Mouse (Mus musculus) stomach, postnatal 0 days (tissue): Measurements from ENCODE around the gene Pnmt. TPM values are rescaled to one million over a fixed set of nuclear protein-coding genes. Genes with fewer than 3 reads are reported as not detected.

ENCODE experiments used
- ATAC-seq: fragments of 200-750 bp; cut with Nextera tagmentation; 2 replicates; pipeline ENCODE4 v1.8.0; 2017; ENCODE audit not compliant: low FRiP score, low TSS enrichment
- DNase-seq: peaks from one replicate; pipeline ENCODE4 v3.0.0-alpha.2; 2016; ENCODE audit warnings: low spot score
- H3K27ac ChIP-seq: fragments of 300-500 bp; sonication (generic); replicated peaks from 2 replicates; pipeline ENCODE4 v1.5.1; 2014; ENCODE audit warnings: mild to moderate bottlenecking, control low read depth
- H3K27me3 ChIP-seq: fragments of 300-500 bp; sonication (generic); 2 replicates; pipeline ENCODE4 v1.6.1; 2014; ENCODE audit warnings: low read length; ENCODE audit not compliant: control insufficient read depth, insufficient read depth
- H3K36me3 ChIP-seq: fragments of 300-500 bp; sonication (generic); 2 replicates; pipeline ENCODE4 v1.6.1; 2014; ENCODE audit warnings: low read length, mixed read lengths; ENCODE audit not compliant: control insufficient read depth, insufficient read depth
- H3K4me1 ChIP-seq: fragments of 300-500 bp; sonication (generic); replicated peaks from 2 replicates; pipeline ENCODE4 v1.6.1; 2014; ENCODE audit warnings: antibody characterized with exemption; ENCODE audit not compliant: control insufficient read depth, insufficient read depth
- H3K4me2 ChIP-seq: fragments of 300-500 bp; sonication (generic); replicated peaks from 2 replicates; pipeline ENCODE4 v1.6.1; 2014; ENCODE audit warnings: low read depth, mild to moderate bottlenecking, control low read depth, moderate library complexity
- H3K4me3 ChIP-seq: fragments of 300-500 bp; sonication (generic); 2 replicates; pipeline ENCODE4 v1.5.1; 2014; ENCODE audit warnings: low read depth, low read length, control low read depth
- H3K9ac ChIP-seq: fragments of 300-500 bp; sonication (generic); 2 replicates; pipeline ENCODE4 v1.6.1; 2014; ENCODE audit warnings: mild to moderate bottlenecking, low read length, control low read depth, mixed read lengths
- H3K9me3 ChIP-seq: fragments of 300-500 bp; sonication (generic); 2 replicates; pipeline ENCODE4 v1.6.1; 2016; ENCODE audit warnings: low read length; ENCODE audit not compliant: control insufficient read depth
- CTCF ChIP-seq: IDR thresholded peaks from 2 replicates; pipeline ENCODE4 v1.5.1; 2016; ENCODE audit warnings: antibody characterized with exemption, low read depth, mild to moderate bottlenecking, moderate library complexity
- EP300 ChIP-seq: optimal IDR thresholded peaks from 2 replicates; pipeline ENCODE3; 2016; ENCODE audit warnings: antibody characterized with exemption
- WGBS: fragments of 180-500 bp; shearing (Covaris S2); extraction: QIAGEN DNeasy Blood & Tissue Kit; methylation state at CpG from one replicate; pipeline ENCODE4 v1.1.7; 2014; 5-methylcytosine and 5-hydroxymethylcytosine counted together
- polyA plus RNA-seq: library from polyadenylated mRNA; unstranded; fragments of >200 nt; fragmentation: Nextera tagmentation; extraction: Ambion mirVana; gene quantifications from 2 replicates; pipeline ENCODE4 v1.2.1, GENCODE M21; 2015

Pnmt gene
- polyA plus RNA-seq, 1 experiment from 2014 or later, result not detected

DNA sequence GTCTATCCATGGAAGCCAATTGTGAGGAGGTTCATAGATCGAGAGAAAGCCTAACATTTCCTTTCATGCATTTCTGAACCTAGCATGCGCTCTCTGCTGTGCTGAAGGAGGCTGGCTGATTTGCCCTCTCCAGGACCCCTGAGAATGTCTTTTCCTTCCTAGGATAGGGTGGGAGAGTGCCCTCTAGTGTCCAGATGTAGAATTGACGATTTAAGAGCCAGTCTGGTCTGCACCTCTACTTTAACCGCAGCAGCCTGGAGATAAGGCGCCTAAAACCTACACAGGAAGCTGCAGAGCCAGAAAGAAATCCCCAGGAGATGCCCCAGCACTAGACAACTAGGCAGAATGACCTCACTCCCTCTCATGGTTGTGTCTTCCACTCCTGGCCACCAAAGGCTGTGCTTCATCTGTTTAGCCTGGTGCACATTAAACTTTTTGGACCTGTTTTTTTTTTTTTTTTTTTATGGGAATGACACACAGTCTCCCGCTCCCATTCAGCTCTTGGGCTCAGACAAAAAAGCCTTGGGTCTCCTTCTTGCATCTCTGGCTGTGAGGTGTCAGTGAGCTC, 30.4 kb upstream of the Pnmt start:
- ATAC-seq (no peak), DNase-seq (peak; percentile 44)
- peaks cover under 1% of the 10 kb centered on the region; the same call in 1 of the 2 replicates for H3K27me3 ChIP-seq
- WGBS, result 20% methylated on average over 6 of the region's 6 CpGs
- H3K36me3 ChIP-seq, result no peaks in the 10 kb centered on the region
- no peak overlapping the region for H3K4me2 ChIP-seq
- H3K27ac ChIP-seq, result peak overlapping the region; percentile 94
- no peaks in the 10 kb centered on the region for H3K9me3 ChIP-seq
- TF ChIP-seq EP300, result no peak
- peak; percentile 86 for TF ChIP-seq CTCF
- H3K4me3 ChIP-seq, result no peak overlapping the region
- no peak overlapping the region for H3K9ac ChIP-seq
- H3K4me1 ChIP-seq, result peaks cover 7% of the 10 kb centered on the region

DNA sequence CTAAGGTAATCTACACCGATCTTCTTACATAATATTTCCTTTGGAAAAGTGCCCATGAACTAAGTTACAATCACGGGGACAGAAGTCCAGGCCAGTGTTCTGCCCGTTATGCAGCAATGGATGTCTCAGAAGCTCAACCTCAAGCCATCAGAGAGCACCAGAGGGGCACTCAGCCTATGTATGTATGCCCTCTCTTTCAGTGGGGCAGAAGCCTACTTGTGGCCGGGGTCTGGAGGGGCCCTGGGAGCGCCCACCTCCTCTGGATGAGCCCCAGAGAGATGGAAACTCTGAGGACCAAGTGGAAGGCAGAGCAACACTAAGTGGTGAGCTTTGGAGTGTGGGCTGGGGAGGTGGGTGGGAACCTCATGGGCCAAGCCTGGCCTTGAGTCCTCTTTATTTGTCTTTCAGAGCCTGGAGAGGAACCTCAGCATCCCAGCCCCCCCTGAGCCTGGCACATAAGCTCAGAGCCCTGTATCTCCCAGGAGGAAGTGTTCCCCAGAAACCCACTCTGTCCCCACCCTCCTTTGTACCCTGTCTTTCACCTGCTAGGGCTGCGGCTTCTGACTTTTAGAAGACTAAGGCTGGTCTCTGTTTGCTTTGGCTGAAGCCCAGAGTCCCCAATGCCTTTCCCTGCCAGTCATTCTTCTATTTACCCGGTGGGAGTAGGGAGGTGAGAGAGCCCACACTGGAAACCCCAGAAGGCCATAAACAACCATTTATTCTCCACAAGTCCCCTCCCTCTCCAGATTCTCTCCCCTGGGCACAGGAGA, 29.4 kb upstream of the Pnmt start:
- whole genome bisulfite sequencing, result 59% methylated on average over 7 of the region's 7 CpGs
- peaks cover 7% of the 10 kb centered on the region for H3K4me1 ChIP-seq
- no peaks in the 10 kb centered on the region for H3K27me3 ChIP-seq
- ATAC-seq (peak; percentile 33), DNase-seq (peak; percentile 79)
- H3K4me2 ChIP-seq, result 0 out of 2 replicates have a peak overlapping the region, but pooled peaks have one; percentile 72
- no peak for TF ChIP-seq CTCF
- no peak for TF ChIP-seq EP300
- no peaks in the 10 kb centered on the region for H3K36me3 ChIP-seq
- no peak overlapping the region for H3K9ac ChIP-seq
- peak overlapping the region; percentile 94 for H3K27ac ChIP-seq
- no peak overlapping the region for H3K4me3 ChIP-seq
- H3K9me3 ChIP-seq, result no peaks in the 10 kb centered on the region

DNA sequence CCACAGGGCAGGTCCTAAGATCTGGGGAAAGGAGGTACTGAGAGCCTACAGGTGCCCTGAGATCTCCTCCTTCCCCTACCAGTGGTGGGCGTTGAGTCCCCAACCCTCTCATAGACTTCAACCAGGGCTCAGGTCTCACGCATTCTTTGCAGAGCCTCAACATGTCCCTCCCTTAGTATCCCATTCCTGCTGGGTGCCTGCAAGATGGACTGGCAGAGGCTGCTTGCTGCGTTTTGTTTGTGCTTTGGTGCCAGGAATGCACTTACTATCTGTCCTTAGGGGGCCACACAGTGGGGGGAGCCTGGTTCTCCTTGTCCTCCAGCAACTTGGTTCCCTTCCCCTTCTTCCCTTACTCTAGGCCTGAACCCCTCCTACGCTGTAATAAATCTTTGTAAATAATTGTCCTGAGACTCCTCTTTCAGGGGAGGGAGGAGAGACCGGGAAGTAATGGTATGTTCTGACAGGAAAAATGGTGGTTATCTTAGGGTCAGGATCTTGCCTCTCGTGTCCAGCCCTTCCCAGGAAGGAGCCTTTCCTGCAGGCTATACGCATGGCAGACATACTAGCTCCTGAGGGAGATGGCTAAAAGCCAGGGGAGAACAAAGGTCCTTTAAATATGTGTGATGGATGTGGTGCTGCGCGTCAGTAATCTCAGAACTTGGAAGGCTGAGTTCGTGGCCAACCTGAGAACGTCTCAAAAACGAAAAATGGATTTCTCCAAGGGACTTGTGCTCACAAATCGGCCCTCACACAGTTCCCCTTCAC, 28.7 kb upstream of the Pnmt start:
- Histone ChIP-seq H3K4me2 (peak overlapping the region; percentile 72), H3K4me3 (peak overlapping the region; percentile 70), H3K4me1 (peaks cover 9% of the 10 kb centered on the region), H3K9ac (peak overlapping the region; percentile 53), H3K27me3 (no peaks in the 10 kb centered on the region), H3K9me3 (no peaks in the 10 kb centered on the region), H3K36me3 (no peaks in the 10 kb centered on the region), H3K27ac (peak overlapping the region; percentile 94)
- peak; percentile 41 for ATAC-seq
- DNase-seq, result no peak
- 4% methylated on average over 13 of the region's 13 CpGs for WGBS
- TF ChIP-seq EP300 (no peak), CTCF (no peak)

DNA sequence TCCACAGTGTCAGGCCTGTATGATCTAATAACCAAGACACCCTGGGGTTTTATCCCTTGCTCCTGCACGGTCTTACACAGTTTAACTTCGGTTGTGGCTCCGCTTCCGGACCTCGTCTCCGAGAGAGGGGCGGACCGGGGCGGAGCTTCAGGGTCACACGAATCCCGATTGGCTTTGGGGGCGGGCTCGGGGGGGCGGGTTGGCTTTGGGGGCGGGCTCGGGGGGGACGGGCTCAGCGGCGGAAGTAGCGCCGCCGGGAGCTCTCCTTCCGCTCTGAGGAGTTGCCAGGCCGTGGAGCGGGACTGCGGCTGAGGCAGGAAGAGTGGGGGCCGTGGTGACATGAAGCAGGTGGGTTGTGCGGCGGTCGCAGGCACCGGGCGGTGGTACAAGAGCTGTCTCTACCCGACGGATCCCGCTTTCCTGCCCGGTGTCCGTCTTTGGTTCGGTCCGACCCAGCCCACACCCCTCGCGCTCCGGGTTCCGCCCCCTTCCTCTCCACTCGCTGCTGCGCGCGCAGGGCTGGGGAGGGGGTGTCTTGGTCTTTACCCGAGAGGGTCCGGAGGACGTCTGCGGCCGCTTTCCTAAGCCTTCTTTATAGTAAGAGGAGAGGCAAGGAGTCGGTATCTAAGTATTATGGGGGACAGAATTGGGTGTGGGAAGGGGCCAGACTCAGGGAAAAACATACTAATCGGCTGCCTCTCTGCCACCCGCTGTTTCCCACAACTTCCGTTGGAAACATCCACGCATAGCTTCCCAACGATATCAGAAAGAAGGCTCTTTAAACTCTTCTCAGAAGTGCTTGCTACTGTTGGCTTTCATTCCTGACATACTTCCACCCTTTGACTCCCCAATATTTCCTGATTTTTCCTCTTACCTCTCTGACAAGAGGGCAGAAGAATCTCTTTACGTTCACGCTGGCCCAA, 27.8 kb upstream of the Pnmt start, which contains the start of gene Stard3:
Gene Stard3 (plus strand): TSS at position 208 of the 923 bp plus-strand sequence.
- WGBS, result under 1% methylated on average over 50 of the region's 60 CpGs
- H3K9ac ChIP-seq, result peak within 1 kb of the TSS; percentile 71
- no peaks in the 10 kb centered on the region for H3K36me3 ChIP-seq
- peak; percentile 84 for ATAC-seq
- no peaks in the 10 kb centered on the region for H3K9me3 ChIP-seq
- peaks cover 9% of the 10 kb centered on the region for H3K4me1 ChIP-seq
- H3K27me3 ChIP-seq, result no peaks in the 10 kb centered on the region
- H3K27ac ChIP-seq, result peak within 1 kb of the TSS; percentile 94
- TF ChIP-seq CTCF (no peak), EP300 (no peak)
- peak within 1 kb of the TSS; percentile 70 for H3K4me3 ChIP-seq
- peak; percentile 96 for DNase-seq
- H3K4me2 ChIP-seq, result peak within 1 kb of the TSS; percentile 72

DNA sequence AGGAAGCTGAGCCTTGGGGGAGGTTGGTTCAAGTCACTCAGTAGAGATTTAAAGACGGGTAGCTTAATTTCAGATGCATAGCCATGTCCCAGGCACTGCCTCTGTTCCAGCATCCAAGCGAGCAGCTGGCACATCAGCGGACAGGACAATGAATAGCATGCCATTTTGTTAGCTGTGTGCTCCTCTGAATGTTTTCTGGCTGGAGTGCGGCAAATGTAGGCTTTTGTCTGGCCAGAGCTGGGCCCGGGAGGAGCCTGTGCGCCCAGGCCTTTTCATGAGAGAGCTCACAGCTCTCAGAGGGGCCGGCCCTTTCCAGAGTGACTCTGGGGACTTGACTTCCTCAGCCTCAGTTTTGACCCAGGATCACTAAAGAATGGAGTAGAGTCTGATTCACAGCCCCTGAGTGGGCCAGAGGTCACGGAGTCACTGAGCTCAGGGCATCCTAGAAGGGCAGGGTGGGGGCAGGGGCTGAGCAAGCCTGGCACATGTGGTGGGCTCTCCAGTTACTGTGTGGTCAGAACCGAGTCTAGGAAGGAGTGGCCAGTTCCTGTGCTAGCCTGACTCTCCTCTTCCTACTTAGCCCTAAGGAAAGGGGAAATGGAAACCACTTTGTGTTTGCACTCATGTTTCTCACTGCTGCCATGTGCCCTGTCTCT, 25.3 kb upstream of the Pnmt start:
- no peak for TF ChIP-seq CTCF
- TF ChIP-seq EP300, result no peak
- peaks cover 9% of the 10 kb centered on the region for H3K4me1 ChIP-seq
- ATAC-seq, result no peak
- H3K27me3 ChIP-seq, result no peaks in the 10 kb centered on the region
- peak overlapping the region; percentile 41; the same call in 1 of the 2 replicates for H3K27ac ChIP-seq
- WGBS, result 60% methylated on average over 9 of the region's 9 CpGs
- no peaks in the 10 kb centered on the region for H3K36me3 ChIP-seq
- peak overlapping the region; percentile 3; the same call in 1 of the 2 replicates for H3K4me2 ChIP-seq
- DNase-seq, result no peak
- no peak overlapping the region for H3K4me3 ChIP-seq
- no peaks in the 10 kb centered on the region for H3K9me3 ChIP-seq
- peak overlapping the region; percentile 4; the same call in 1 of the 2 replicates for H3K9ac ChIP-seq
